Mouse (Mus musculus) cerebellum, adult (tissue): ENCODE measurements at regions not wholly inside any gene's neighbourhood (a gene's known extent, or its start where the extent isn't known, plus 50 kb on each side); places are given as distances from the start of the nearest gene placed in this dataset.

Experiments
- ATAC-seq: cut with Nextera tagmentation; 2 replicates; pipeline ENCODE4 v1.9.2; 2017; ENCODE audit warnings: mild to moderate bottlenecking, moderate library complexity, mixed read lengths; ENCODE audit not compliant: insufficient number of reproducible peaks, low FRiP score, low TSS enrichment

DNA sequence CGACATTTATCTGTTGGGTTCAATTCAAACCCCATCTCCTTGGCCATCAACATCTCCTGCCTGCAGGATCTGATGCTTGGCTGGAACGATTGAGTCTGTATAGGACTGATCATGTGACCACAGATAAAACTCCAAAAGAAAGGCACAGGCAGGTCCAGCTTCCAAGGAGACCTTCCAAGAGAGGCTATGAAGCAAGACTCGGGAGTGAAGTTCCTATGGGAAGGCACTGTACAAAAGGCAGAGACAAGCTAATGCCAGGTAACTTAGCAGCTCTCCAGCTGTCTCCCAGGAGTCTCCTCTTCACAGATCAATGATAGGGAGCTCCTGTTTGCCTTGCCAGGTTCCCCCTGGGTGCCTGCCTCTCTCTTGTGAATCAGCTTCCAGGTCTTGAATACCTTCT is 528.2 kb upstream of the Adamts16 start:
- ATAC-seq: no peak

GRCm38 (mm10) chr13:71365261-71365660 is 523.6 kb upstream of the Adamts16 start:
- no peak for ATAC-seq

DNA sequence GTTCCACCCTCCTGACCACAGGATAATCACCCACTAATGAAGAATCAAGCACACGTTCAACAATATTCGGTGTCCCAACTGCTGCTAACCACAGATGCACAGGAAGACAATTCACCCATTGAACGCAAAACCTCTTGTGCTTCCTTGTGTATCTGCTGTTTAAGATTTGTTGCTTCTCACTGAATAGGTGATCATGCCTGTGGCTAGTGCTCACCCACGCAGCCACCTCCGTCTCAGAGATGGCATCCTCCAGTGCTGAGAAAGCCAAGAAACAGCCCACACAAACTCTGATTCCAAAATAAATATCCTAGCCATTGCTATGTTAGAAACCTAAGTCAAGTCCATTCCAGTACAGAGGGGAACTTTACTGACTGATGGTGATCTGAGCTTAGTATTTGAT is 520.7 kb upstream of the Adamts16 start:
- ATAC-seq: no peak

- ATAC-seq: no peak
Measured at GRCm38 (mm10) chr13:71359112-71359511, 517.5 kb upstream of the Adamts16 start.

- no peak for ATAC-seq
Measured at GRCm38 (mm10) chr13:71350787-71351186, 509.2 kb upstream of the Adamts16 start.

DNA sequence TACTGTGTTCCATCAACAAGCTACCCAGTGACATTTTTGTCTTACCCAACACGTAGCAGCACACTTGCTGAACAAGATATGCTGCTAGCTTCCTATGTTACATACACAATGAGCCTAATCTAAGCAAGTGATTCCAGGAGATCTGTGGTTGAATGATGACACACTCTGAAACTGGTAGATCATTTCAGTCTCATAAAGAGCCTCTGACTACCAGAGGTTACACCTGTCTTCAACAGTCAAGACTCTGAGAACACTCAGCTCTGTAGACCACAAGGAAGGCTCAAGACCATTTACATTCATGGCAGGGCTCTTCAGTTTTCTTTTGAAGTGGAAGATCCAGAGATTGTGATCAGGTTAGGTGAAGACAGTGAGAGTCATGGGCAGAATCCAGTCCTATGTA is 501.3 kb upstream of the Adamts16 start:
- ATAC-seq: no peak

DNA sequence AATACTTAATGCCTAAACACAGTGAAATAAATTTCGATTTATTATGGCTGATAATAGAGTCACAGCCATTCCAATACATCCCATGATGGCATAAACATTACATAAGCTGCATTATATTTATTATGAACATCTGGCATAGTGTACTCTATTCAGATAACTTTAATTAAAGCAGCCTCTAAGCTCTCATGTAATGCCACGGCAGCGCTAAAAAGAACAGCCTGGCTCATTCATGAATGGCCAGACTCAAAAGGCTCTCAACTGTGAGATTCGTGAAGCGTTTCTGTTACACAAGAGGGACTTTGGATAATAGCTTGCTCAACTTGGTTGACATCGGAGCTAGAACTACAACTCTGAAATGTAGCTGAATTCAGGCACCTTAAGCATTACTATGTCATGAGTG is 497.1 kb upstream of the Adamts16 start:
- ATAC-seq: no peak

DNA sequence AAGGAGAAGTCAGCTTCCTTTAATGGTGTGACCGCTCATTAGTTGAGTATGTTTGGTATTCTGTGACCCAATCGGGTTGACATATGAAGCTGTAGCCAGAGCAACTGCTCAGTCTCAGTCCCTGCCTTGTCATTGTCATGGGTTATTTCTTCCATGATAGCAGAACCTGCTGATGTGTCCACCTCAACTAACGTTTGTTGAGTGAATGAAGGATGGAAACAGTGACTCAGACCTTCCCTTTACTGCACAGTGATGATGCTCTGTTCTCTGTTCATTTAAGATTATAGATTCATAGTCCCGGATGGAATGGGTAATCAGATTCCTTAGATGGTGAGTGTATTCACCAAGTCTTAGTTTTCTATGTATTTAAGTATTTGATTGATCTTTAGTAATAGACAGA is 493.3 kb upstream of the Adamts16 start:
- ATAC-seq: no peak

GRCm38 (mm10) chr13:71333146-71333545 is 491.5 kb upstream of the Adamts16 start:
- no peak for ATAC-seq

GRCm38 (mm10) chr13:71330321-71330720 is 488.7 kb upstream of the Adamts16 start:
- ATAC-seq: no peak

DNA sequence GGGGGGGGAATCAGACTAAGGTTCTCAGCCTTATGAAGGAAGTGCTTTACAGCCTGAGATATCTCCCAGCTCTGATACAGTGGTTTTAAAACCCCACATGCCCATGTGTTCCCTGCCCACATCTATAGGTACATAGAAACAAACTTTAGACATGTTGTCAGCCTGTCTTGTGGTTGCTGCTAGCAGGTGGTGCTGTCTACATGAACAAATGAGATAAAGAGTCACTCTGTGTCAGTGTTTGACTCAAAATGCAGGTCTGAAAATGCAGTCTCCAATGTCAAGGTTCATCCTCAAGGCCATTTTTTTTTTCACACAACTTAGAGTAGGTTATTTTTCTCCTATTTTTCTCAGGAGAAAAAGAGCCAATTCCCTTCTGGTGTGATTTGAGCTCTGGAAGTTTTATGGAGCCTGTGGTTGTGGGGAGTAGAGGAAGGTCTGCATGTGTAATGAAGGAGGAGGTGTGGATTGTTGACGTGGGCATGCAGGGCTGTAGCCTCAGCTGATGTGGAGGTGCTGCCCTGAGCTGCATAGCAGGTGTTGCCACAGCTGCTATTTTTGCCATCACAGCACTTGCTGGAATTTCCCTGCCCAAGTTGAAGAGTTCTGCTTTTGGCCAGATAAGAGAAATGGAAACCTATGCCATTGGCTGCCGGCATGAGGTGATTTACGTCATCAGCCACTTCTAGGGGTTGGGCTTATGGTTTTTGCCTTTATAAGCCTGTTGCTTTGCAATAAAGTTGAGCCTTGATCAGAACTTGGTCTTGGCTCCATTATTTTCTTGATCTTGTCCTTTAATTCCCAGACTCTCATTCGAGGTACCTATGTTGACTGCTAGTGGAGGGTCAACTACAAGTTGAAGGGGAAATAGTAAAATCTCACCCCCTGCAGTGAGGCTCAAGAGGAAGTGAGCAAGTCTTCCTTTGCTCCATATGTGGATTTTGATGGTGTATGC is 486.5 kb upstream of the Adamts16 start:
- ATAC-seq: no peak

- no peak for ATAC-seq
Measured at GRCm38 (mm10) chr13:71320489-71320888, 478.9 kb upstream of the Adamts16 start.

DNA sequence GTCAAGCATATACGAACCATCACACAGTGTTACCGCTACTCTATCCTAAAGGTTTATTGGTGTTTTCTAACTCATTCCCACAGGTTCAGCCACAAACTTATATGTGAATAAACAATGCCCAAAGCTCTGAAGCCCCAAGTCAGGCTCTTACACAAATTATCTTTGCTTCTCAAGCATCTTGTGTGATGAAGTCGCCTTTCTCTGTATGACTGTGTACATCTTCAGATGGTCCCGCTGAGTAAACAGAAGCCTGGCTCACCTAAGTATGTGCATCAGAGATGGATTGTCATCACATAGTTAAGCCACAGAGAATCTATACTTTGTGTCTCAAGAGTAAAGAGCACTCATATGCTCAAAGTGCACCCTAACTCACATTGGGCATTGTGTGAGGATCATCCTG is 462.3 kb upstream of the Adamts16 start:
- ATAC-seq: no peak

DNA sequence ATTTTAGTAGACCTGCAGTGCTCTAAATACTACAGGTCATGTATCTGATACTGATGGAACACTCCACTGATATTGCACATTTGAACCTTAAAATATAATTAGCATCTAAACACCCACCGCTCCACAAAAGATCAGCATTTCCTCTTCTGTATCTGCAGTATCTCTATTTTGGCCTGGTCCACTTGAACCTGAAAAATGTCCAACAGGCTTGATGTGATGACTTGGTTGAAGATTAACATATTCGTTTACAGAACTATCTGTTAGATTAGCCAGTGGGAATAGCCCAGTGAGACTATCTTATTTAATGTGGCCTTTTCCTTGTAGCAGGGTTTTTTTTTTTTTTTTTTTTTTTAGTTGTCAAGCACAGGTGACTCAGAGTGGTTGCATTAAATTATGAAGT is 434.4 kb upstream of the Adamts16 start:
- ATAC-seq: no peak

- ATAC-seq: no peak
Measured at GRCm38 (mm10) chr13:71274139-71274538, 432.5 kb upstream of the Adamts16 start.

- no peak for ATAC-seq
Measured at GRCm38 (mm10) chr13:71273485-71273884, 431.9 kb upstream of the Adamts16 start.

DNA sequence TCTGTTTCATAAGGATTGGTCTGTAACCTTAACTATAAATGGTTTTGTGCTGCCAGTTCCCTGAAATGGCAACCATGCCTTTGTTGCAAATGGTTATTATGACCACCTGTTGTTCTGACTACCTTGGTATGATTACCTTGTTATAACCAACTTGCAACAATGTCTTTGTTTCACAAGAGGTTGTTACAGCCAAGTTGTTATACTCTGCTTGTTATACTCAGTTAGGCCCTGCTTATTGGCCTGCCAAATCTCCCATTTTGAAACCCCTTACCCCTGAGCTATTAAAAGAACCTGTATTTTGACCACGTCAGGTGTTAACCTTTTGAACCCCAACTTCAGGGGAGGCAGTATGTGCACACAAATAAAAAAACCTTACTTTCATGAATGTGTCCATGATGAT is 431.5 kb upstream of the Adamts16 start:
- ATAC-seq: no peak

DNA sequence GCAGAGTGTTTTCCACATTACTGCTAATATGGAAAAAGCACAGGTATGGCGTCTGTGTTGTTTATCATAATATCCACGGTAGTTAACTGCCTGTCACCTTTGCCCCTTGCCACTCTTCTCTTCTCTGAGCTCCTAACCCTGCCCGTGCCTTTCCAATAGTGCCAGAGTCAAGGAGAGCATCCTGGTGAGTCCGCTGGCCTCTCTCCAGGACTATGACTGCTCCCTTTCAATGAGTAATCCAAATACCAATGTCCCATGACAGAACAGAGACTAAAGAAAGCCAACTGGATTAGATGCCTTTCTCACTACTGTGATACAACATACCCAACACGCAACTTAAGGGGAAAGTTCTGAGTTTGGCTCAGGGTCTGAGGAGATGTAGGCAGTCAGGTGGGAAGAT is 430.8 kb upstream of the Adamts16 start:
- no peak for ATAC-seq

DNA sequence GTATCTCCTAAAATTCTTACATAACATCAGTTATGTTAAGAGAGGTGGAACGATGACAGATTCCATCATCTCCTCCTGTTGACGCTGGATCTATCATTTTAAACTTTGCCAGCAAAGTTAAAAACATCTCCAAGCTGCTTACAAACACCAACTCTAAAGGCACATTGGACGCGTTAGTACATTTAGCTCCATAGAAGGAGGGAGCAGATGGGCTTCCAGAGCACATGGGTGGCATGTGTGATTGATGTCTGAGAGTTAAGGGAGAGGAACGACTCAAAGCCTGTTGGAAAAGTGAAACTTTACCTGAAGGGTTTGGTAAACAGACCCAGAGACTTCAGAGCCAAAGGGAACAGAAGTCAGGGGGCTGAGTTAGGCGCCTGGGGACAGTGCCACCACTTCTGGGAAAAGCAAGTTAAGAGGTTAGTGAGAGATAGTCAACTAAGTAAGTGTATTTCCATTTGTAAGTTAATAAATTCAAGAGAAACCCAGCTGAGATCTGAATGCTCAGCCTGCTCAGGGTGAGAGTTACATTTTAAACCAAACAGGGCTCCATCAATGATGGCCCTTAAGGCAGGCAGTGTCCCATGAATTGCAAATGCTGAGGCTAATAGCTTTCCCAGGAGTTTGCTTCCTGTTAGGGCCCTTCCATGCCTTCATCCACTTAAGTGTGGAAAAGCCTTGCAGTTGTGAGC is 430.3 kb upstream of the Adamts16 start:
- ATAC-seq: no peak

GRCm38 (mm10) chr13:71270370-71270769 is 428.8 kb upstream of the Adamts16 start:
- ATAC-seq: no peak

DNA sequence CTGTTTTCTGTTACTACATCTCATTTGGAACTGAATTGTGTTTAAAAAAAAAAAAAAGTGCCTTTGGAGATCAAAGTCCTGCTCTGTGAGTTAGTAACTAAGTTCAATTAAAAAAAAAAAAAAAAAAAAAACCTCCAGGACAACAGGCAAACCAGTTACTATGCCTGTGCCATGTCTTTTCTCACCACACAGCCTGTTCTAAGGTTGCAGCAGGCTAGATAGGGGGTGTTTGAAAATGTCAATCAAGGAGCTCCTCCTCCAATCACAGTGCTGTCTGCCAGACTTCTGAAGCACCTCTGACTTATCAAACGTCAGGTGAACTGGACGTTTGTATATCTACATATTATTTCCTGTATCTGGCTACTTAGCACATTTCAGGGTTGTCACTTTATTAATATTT is 427.9 kb upstream of the Adamts16 start:
- no peak for ATAC-seq
